Mouse (Mus musculus) E14TG2a.4 (cell line): ENCODE results near the gene Bche.

ENCODE experiments used
- CTCF ChIP-seq: conservative IDR thresholded peaks from 2 replicates; pipeline ENCODE4 v1.5.1; 2014; ENCODE audit warnings: low read length
- NANOG ChIP-seq: IDR thresholded peaks from 2 replicates; pipeline ENCODE4 v1.6.1; 2014; ENCODE audit warnings: borderline replicate concordance, low read length, mixed read lengths

DNA sequence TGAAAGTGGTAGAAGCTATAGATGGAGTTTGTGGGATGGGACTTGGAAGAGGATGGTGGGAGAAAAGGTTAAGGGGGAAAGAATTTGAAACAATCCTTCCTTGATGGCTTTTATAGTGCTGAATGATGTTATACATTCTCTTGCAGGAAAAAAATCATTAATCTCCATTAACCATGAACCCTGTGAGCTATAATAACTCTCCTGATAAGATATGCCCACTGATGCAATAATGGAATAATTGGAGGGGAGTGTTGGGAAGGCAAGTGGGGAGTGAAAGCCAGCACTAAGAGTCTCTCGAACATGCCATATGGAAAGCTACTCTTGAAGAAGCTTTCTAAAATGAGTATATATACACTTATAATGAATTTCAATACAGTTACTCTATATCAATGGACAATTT lies 16.7 kb upstream of the Bche start:
- TF ChIP-seq CTCF, result no peak
- no peak for TF ChIP-seq NANOG
